Mouse (Mus musculus): ENCODE data around the gene Smcp.

DNA sequence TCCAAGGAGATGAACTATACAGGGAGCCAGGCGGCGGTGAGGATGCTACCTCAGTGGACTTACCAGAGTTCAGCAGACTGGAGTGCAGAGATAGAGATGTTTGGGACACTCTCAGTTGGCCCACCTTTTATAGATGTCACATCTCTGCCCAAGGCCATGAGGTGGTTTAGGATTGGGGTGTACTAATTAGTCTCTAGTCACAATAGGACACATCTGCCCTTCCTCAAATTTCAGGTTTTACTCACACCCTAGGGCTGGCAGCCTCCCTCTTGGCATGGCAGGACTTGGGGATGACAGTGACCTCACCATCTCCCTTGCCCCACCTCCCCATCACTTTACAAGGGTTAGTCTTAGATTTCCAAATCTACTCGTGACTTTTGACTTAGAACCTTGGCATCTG lies 54.4 kb downstream of the Smcp start, which contains the start of gene 2310046K23Rik:
- TF ChIP-seq CTCF (IDR thresholded peaks at IDR 0.05; ENCODE audit: extremely low read depth, insufficient read depth, low read length): no peak
- TF ChIP-seq POLR2A (IDR thresholded peaks at IDR 0.05; ENCODE audit: extremely low read depth, insufficient read depth, low read length): no peak
